Mouse (Mus musculus) heart, postnatal 0 days (tissue): ENCODE measurements around the gene Mrnip.

Experiments
- CTCF ChIP-seq: IDR thresholded peaks from 2 replicates; pipeline ENCODE4 v1.5.1; 2016; ENCODE audit warnings: antibody characterized with exemption, control low read depth, low read depth
- EP300 ChIP-seq: IDR thresholded peaks from 2 replicates; pipeline ENCODE4 v1.6.1; 2016; ENCODE audit warnings: antibody characterized with exemption, low read depth

DNA sequence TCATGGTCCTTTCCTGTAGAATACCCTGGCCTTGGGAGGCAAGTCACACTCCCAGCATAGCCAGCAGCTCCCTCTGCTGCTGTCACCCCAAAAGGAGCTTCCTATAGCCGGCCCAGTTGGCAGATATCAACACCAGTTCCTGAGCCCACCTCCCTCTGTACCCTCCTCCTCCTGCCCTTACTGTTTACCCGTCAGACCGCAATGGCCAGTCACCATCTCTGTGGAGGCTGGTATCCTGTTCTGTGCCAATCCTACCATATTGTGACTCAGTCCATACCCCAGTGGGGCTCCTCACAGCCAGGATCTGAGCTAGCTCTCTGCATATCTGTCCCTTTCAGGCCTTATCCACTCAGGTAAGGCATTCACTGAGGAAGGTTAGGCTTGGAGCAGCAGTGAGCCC lies 28.7 kb upstream of the Mrnip start:
- TF ChIP-seq CTCF (no peak), EP300 (no peak)
